Mouse (Mus musculus) kidney, postnatal 10 days (tissue): ENCODE measurements around the gene Ltbp1.

Experiments
- DNase-seq: peaks from one replicate; pipeline ENCODE4 v3.0.0; 2021; ENCODE audit warnings: mixed read lengths

The Ltbp1 gene

DNA sequence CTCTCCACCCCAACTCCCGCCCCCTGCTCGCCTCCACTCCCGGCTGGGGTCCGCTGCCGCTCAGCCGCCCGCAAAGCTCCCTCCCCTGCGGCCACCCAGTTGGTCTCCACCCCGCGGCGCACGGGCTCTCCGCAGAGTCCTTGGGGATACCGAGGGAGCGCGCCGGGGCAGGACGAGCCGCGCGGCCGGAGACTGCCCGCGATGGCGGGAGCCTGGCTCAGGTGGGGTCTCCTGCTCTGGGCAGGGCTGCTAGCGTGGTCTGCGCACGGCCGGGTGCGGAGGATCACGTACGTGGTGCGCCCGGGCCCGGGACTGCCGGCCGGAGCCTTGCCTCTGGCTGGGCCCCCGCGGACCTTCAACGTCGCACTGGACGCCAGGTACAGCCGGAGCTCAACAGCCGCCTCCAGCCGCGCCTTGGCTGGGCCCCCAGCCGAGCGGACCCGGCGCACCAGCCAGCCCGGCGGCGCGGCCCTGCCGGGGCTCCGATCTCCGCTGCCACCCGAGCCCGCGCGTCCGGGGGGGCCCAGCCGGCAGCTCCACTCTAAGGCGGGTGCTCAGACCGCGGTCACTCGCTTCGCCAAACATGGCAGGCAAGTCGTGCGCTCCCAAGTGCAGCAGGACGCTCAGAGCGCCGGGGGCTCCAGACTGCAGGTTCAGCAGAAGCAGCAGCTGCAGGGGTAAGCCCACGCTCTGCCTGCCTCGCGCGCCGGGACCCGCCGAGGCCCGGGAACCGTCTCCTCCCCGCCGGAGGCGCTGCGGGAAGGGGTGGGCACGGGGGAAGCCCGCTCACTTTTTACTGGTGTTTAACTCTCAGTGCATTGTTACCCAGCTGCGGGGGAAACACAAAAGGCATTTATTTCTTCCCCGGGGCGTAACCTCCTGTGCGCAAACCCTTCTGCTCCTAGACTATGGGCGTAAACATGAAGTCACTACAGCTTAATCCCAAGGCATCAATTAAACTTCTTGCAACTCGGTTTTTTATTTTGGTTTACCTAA lies 615 bp downstream of the Ltbp1 start:
- DNase-seq: peak; percentile 72

DNA sequence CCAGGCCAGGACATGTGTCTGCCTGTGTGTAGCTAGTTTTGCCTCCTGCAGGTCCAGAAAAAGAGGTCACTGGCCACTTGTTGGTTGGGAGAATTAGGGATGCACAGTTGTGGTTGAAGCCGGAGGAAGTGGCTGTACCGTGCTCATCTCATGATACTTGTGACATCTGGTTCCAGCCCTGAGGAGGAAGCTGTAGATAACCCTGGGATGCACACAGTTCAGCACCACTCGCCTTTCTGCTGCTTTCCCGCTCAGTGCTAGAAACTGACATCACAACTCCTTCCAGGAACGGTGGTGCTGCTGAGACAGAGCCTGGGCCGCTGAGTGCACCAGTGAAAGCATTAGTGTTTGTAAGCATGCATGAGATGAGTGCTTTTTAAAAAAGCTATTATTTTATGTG lies 5.6 kb downstream of the Ltbp1 start:
- no peak for DNase-seq

DNA sequence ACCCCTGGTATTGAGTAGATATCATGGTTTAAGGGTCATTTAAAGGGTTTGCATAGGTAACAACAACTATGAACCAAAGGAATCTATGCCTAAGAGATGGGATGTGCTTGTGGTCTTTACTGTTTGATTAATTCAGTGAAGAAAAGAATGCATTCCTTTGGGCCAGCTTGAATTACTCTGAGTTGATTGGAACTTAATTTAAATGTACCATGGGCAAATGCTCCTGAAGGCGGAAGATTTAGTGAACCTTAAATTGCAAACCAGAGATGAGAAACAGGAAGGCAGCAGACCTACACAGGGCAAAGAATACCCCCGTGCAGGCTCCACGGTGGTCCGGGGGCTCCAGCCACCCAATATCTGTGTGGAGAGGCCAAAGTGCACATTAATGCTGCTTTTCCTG lies 7.8 kb downstream of the Ltbp1 start:
- no peak for DNase-seq

DNA sequence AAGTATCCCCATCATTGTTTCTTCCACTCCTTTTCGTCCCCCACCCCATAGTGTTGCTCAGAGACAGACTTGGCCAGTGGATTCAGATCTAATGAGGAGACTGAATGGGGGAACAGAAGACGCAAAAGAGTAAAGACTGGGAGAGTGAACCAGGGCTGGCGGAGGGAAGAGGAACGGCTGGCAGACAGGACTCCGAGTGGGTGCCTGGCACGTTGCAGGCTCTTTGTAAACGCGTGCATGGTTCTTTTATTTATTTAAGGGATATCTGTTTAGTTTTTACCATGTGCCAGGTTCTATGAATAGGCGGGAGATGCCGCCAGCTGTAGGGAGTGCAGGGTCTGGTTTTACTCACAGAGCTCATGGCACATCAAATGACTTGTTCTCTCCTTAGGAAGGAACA lies 8.5 kb downstream of the Ltbp1 start:
- DNase-seq: no peak

DNA sequence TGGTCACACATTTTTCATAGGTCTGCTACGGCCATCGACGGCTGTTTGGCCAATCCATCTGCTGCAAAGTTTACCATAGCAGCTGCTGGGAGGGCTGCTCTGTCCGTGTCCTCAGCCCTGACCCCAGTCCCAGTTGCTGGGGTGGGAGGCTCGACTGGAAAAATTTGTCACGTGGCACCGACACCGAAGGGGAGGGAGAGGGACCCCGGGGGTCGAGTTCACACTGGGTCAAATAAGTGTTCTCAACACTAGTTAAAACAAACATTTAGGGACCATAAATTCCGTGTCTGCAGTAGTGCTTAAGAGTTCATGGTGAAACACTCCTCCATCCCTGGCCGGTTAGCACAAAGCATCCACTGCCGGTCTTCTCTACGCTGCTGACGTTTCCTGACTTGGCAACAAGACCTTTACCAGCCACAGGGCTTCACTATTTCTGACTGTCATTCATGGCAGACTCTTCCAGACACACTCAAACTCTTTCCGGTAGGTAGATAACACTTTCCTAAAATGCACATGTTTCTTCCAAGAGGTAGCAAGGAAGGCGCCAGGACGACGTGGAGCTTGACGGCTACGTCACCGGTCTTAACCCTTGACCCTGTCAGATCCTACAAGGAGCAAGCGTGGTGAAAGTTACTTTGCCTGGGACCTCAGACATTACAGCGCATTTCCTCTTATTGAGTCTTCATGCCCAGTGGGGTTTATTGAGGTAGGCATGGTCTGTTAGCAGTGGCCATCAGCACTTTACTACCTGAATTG lies 9.4 kb downstream of the Ltbp1 start:
- peak; percentile 73 for DNase-seq

GRCm38 (mm10) chr17:75015546-75015945 lies 10.2 kb downstream of the Ltbp1 start:
- DNase-seq: no peak

DNA sequence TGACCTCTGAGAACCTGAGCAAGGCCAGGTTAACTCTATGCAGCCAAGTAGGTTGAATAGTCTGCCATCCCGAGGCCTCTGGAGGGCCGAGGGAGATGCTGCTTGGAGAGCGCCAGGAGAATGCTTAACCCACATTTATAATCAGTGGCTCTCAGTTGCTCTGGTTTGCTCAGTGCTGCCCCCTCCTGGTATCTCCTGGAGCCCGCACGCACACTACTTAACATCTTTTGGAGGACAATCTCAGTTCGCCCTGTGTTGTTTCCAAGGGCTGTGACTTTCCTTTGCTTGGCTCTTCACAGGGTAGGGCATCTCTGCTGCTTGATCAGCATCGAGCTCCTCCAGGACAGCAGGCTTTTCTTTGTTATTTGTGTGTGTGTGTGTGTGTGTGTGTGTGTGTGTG lies 12.1 kb downstream of the Ltbp1 start:
- peak; percentile 49 for DNase-seq

- DNase-seq: no peak
Observed at GRCm38 (mm10) chr17:75018142-75018541, 12.8 kb downstream of the Ltbp1 start.

DNA sequence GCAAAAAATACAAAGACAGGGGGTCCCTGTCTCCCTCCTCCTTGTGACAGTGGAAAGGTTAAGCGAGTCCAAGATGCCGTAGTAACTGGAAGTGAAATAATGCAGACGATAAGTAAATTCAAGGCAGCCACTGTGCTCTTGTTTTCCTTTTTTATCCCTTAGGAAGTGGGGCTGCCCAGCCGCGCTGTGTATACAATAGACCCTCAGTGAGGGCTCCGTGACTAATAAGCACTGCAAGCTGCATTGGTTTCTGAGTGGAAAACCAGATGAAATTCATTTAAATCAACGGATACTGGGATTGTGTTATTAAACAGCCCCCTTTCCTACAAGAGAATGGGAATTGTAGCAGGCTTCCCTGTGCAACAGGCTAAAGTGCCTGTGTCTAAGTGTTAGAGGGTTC lies 14.7 kb downstream of the Ltbp1 start:
- DNase-seq: no peak

- DNase-seq: no peak
Observed at GRCm38 (mm10) chr17:75020619-75021018, 15.3 kb downstream of the Ltbp1 start.

DNA sequence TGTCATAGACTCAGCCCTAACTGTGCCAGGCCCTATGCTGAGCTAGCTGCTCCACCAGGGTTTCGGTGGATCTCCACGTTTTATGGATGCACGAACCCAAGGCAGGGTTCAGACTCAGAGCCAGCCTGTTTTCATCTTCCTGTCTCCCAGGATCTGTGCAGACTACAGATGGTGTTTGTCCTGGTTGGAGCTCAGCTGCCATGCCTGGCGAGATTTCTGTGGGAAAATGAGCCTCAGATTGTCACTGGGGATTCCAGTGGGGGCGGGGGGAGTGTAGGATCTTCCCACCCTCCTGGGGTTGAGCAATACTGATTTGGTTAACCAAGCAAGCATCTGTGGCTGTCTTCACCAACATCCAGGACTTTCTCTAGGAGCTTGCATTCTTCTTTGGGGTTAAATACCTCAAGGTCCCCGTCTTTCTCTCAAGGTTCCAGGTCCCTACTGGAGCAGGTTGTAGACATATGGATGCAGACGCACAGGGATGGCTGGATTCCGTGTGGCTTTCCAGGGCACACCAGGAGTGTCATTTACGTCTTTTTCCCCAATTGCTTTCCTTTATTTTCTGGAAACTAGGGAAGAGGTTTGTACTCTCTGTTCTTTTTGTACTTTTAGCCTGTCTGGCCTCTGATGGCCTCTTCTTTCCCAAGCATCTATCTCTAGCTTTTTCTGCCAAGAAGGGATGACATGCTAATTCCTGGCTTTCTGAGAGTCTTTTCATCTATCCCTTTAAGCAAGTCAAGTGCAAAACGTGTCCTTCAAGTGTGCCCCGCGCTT lies 22.2 kb downstream of the Ltbp1 start:
- DNase-seq: peak; percentile 38

- DNase-seq: no peak
Observed at GRCm38 (mm10) chr17:75033356-75033755, 28.0 kb downstream of the Ltbp1 start.

GRCm38 (mm10) chr17:75033872-75034615 lies 28.7 kb downstream of the Ltbp1 start:
- DNase-seq: no peak

GRCm38 (mm10) chr17:75036881-75037280 lies 31.5 kb downstream of the Ltbp1 start:
- DNase-seq: no peak

DNA sequence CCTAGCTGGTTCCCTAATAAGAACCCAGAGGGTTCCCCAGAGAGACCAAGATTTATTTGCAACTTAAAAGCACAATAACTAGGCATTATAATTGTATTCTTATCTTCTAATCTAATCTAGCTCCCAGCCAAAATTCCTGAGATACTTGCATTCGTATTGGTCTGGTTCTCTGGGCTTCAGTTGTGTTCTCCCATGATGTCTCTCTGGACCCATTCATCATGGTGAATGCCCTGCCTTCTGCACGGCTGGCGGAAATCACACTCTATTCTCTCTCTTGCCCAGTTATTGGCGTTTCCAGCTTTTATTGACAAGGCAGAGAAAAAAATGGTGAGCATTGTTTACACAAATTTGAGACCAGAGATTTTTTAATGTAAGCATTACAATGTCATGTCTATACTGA lies 33.6 kb downstream of the Ltbp1 start:
- DNase-seq: no peak

DNA sequence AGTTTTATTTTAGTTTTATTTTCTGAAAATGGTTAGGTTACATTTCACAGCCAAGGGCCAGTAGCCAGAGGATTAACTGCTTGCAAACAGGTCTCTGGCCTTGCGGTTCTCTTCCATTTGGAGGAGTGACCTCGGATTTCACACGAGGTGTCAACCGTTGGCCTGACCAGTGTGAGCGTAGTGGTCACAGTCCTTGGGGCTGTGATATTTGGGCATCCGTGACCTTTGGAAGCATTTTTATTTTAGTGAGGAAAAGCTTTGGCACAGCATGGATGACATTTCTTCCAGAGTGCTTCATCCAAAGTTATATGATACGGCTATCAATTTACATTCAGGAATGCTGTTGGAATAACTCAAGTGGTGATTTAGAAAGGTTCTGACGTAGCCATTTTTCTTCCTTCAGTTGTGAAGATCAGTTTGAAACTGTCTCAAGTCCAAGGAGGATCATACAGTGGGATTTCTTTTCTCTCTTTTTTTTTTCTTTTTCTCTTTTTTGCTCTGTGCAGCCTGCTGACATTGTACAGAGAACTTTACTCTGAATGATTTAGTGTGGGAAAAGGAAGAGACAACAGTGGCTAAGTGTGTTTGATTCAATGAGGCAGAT lies 44.1 kb downstream of the Ltbp1 start:
- DNase-seq: no peak

- no peak for DNase-seq
Observed at GRCm38 (mm10) chr17:75051440-75051925, 46.1 kb downstream of the Ltbp1 start.

GRCm38 (mm10) chr17:75055235-75055634 lies 49.9 kb downstream of the Ltbp1 start:
- DNase-seq: no peak

DNA sequence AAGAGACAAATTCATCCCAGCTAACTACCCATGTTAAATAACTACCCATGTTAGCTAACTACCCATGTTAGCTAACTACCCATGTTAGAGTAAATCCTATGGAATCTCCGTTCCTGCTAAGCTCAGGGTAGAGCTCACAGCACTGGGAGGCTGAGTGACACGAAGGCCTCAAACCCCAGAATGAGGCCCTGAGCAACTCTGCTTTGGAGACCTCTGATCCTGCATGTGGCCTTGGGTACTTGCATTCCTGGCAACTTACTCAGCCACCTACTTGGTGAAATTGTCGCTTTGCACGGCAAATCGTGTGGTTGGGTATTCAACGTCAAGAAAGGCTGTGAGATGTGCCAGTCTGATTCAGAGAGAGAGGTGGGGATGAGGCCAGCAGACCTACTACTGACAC lies 50.6 kb downstream of the Ltbp1 start:
- no peak for DNase-seq

GRCm38 (mm10) chr17:75056631-75057030 lies 51.3 kb downstream of the Ltbp1 start:
- DNase-seq: no peak

DNA sequence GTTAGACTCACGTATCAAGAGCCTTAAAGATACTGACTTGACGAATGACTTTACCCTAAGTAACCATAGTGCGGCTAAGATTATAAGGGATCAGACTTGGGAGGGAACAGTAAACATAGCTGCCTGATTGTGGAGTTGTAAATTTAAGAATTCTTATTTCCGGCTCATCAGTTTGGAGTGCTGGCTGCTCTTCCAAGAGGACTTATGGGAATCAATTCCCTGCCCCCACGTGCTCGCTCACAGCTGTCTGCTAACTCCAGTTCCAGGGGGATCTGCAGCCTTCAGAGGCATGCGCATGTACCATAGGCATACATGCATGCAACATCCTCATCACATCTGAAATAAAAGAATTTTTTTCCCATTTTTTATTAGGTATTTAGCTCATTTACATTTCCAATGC lies 61.0 kb downstream of the Ltbp1 start:
- DNase-seq: peak; percentile 43

DNA sequence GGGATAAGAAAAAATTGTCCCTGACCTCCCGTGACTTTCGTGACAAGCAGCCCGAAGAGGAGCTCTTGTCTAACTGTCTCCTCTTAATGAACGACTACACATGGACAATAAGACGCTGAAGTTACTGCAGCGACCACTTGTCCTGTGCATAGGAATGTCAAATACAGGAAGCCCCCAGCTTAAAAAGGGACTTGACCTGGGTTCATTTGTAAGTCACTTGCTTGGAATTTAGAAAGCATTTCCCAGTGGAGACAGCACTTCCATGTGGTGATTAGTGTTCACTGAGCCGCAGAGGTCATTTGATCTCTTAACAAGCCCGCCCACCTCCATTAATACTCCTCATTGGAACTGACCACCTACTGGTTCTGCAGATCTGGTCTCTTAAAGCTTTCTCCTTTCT lies 61.9 kb downstream of the Ltbp1 start:
- DNase-seq: peak; percentile 19
